Mouse (Mus musculus) lung, postnatal 10 days (tissue): ENCODE measurements around the gene Olfr170.
"Not testable (repeated sequence)": the region's sequence is repeated elsewhere in the genome, so short reads cannot be mapped to it uniquely, and the experiment has no call there.

Source experiments
- DNase-seq: peaks from one replicate; pipeline ENCODE4 v3.0.0; 2021

The Olfr170 gene

DNA sequence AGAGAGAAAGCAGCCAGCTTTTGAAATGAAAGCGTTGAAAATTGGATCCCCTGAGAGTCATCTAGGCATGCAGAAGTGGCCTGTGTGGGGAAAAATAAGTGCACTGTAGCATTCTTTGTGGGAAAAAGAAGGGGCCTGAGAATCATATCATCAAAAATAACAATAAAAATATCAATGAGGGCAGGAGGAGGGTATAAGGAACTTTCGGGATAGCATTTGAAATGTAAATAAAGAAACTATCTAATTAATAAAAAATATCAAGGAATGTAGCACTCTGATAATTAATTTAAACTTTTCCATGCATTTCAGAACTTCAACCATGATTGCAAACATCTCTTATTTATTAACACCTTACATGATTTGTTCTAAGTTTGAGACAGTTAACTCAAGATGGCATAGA is at the start of gene Olfr170:
Gene Olfr170, minus strand, starts transcription at position 101 of the 400 bp plus-strand sequence.
- DNase-seq = not testable (repeated sequence)

DNA sequence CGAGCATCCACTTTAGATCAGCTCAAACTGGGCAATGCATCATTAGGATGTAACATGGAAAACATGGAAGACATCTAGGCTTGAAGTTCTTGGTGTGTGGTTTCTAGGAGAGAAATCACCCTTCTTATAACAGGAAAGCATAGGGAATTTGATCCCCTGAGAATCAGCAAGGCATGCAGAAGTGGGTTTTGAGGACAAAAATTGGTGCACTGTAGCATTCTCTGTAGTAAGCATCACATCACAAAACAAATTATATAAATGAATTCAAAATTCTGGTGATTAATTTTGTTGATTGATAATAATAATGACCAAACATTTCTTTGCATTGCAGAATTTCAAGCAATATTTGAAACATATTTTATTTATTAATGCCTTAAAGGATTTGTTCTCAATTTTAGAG is 18.1 kb upstream of the Olfr170 start, which contains the start of gene Olfr171:
Gene Olfr171, minus strand, starts transcription at position 101 of the 400 bp plus-strand sequence.
- no peak for DNase-seq

DNA sequence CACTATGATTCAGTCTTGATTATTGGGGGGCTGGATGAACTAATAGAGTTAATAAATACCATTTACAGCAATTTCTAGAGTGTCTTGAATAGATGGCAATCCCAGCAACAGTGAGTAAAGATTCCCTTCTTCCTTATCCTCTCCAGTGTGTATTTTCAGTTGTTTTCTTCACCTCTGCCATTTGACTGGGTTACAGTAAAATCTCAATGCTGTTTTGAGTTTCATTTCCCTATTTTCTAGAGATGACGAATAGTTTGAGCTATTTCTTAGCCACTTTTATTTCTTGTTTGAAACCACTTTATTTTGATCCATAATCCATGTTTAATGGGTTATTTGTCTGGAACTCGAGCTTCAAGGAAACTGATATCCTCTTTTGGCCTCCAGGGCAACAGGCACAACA is 8.5 kb downstream of the Olfr170 start:
- no peak for DNase-seq

GRCm38 (mm10) chr16:19571709-19572108 is 40.0 kb downstream of the Olfr170 start, which contains the start of gene Olfr169:
Gene Olfr169 (minus strand): TSS chr16:19571809.
- not testable (repeated sequence) for DNase-seq
